Mouse (Mus musculus): ENCODE measurements around the gene Usp22. TPM values are rescaled to one million over a fixed set of nuclear protein-coding genes. Genes with fewer than 3 reads are reported as not detected.
"Not testable (repeated sequence)": the region's sequence is repeated elsewhere in the genome, so short reads cannot be mapped to it uniquely, and the experiment has no call there.

The Usp22 gene
- polyA plus RNA-seq, 1 experiment from 2014 or later, result 28.5 TPM

DNA sequence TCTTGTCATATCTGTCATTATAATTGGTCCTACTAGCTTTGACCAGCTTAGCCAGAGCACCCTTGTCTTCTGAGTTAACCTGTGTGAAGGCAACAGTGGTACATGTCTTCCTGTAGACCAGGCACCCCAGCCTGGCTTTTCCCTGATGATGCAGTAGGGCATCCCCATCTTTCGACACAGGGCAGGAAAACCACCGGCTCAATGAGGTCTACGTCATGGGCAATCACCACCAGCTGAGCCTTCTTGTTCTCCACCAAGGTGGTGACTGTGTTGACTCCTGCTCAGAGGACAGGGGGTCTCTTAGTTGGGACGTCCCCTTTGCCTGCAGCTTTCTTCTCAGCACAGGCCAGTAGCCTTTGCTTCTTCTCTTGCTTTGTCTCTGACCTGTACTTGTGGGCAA is 44.2 kb downstream of the Usp22 start:
- H3K9ac ChIP-seq; H3K9me3 ChIP-seq (replicated peaks); H3K27me3 ChIP-seq (replicated peaks); H3K27ac ChIP-seq; H3K4me2 ChIP-seq; H3K4me1 ChIP-seq; H3K4me3 ChIP-seq; ATAC-seq; H3K36me3 ChIP-seq: not testable (repeated sequence)
- WGBS (ENCODE audit: insufficient replicate concordance), result 69% methylated on average over 4 of the region's 4 CpGs

GRCm38 (mm10) chr11:61129305-61129704 is 45.5 kb downstream of the Usp22 start:
- no peak overlapping the region for H3K4me3 ChIP-seq
- no peak overlapping the region for H3K27ac ChIP-seq
- no peaks in the 10 kb centered on the region for H3K9me3 ChIP-seq (replicated peaks)
- no peaks in the 10 kb centered on the region for H3K36me3 ChIP-seq
- H3K4me2 ChIP-seq, result no peak overlapping the region
- no peak overlapping the region for H3K9ac ChIP-seq
- 17% methylated on average over 10 of the region's 10 CpGs for WGBS (ENCODE audit: insufficient replicate concordance)
- no peaks in the 10 kb centered on the region for H3K4me1 ChIP-seq
- no peak for ATAC-seq
- H3K27me3 ChIP-seq (replicated peaks), result no peaks in the 10 kb centered on the region

GRCm38 (mm10) chr11:61127421-61128055 is 47.3 kb downstream of the Usp22 start:
- Histone ChIP-seq H3K36me3 (no peaks in the 10 kb centered on the region), H3K4me2 (no peak overlapping the region)
- 75% methylated on average over 8 of the region's 8 CpGs for WGBS (ENCODE audit: insufficient replicate concordance)

GRCm38 (mm10) chr11:61126606-61127355 is 48.1 kb downstream of the Usp22 start, which contains the start of gene Tnfrsf13b:
TSS of gene Tnfrsf13b (plus strand) at chr11:61126755.
- no peak within 1 kb of the TSS for H3K4me2 ChIP-seq
- H3K27me3 ChIP-seq (replicated peaks), result no peaks in the 10 kb centered on the region
- no peak within 1 kb of the TSS for H3K9ac ChIP-seq
- no peak within 1 kb of the TSS for H3K4me3 ChIP-seq
- H3K4me1 ChIP-seq, result no peaks in the 10 kb centered on the region
- 79% methylated on average over 23 of the region's 23 CpGs for WGBS (ENCODE audit: insufficient replicate concordance)
- H3K27ac ChIP-seq, result no peak within 1 kb of the TSS
- ATAC-seq, result no peak
- no peaks in the 10 kb centered on the region for H3K9me3 ChIP-seq (replicated peaks)
- no peaks in the 10 kb centered on the region for H3K36me3 ChIP-seq

More at GRCm38 (mm10) chr11:61127421-61128055, 47.3 kb downstream of the Usp22 start:
- no peak overlapping the region for H3K9ac ChIP-seq
- H3K27me3 ChIP-seq (replicated peaks), result no peaks in the 10 kb centered on the region
- ATAC-seq, result no peak
- no peak overlapping the region for H3K4me3 ChIP-seq
- H3K9me3 ChIP-seq (replicated peaks), result no peaks in the 10 kb centered on the region
- no peak overlapping the region for H3K27ac ChIP-seq
- H3K4me1 ChIP-seq, result no peaks in the 10 kb centered on the region

- Histone ChIP-seq H3K27me3 (replicated peaks) (no peaks in the 10 kb centered on the region), H3K9me3 (replicated peaks) (no peaks in the 10 kb centered on the region), H3K9ac (no peak overlapping the region), H3K27ac (no peak overlapping the region), H3K4me3 (no peak overlapping the region), H3K4me1 (no peaks in the 10 kb centered on the region), H3K36me3 (no peaks in the 10 kb centered on the region), H3K4me2 (no peak overlapping the region)
- no peak for ATAC-seq
- 74% methylated on average over 5 of the region's 5 CpGs for WGBS (ENCODE audit: insufficient replicate concordance)
Observed at GRCm38 (mm10) chr11:61125970-61126369, 48.9 kb downstream of the Usp22 start.

DNA sequence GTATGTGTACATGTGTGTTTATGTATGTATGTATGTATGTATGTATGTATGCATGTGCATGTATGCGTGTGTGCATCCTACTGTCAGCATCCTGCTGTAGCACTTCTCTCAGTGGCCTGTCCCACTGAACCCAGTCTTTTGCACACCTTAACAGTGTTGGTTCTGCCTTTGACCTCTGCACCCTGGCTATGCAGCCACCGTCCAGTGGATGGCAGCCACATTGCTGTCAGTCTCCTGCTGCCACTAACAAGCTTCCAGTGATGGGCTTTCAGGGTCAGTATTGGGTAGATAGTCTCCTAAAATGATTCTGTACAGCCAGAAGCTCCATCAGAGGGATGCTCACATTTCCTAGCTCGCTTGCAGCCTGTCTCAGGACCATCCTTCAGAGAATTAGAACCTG is 51.0 kb downstream of the Usp22 start:
- Histone ChIP-seq H3K27me3 (replicated peaks) (no peaks in the 10 kb centered on the region; the same call in 1 of the 2 replicates), H3K4me3 (no peak overlapping the region), H3K4me1 (no peaks in the 10 kb centered on the region), H3K4me2 (no peak overlapping the region), H3K9ac (no peak overlapping the region), H3K27ac (no peak overlapping the region), H3K9me3 (replicated peaks) (no peaks in the 10 kb centered on the region), H3K36me3 (no peaks in the 10 kb centered on the region)
- ATAC-seq, result no peak
- WGBS (ENCODE audit: insufficient replicate concordance), result 66% methylated on average over 3 of the region's 3 CpGs

GRCm38 (mm10) chr11:61122769-61123288 is 52.0 kb downstream of the Usp22 start:
- 67% methylated on average over 8 of the region's 8 CpGs for WGBS (ENCODE audit: insufficient replicate concordance)
- Histone ChIP-seq H3K27me3 (replicated peaks) (peaks cover 5% of the 10 kb centered on the region; the same call in 1 of the 2 replicates), H3K36me3 (no peaks in the 10 kb centered on the region), H3K9ac (no peak overlapping the region), H3K4me2 (no peak overlapping the region), H3K27ac (no peak overlapping the region), H3K4me3 (no peak overlapping the region), H3K4me1 (no peaks in the 10 kb centered on the region), H3K9me3 (replicated peaks) (no peaks in the 10 kb centered on the region)
- no peak for ATAC-seq

DNA sequence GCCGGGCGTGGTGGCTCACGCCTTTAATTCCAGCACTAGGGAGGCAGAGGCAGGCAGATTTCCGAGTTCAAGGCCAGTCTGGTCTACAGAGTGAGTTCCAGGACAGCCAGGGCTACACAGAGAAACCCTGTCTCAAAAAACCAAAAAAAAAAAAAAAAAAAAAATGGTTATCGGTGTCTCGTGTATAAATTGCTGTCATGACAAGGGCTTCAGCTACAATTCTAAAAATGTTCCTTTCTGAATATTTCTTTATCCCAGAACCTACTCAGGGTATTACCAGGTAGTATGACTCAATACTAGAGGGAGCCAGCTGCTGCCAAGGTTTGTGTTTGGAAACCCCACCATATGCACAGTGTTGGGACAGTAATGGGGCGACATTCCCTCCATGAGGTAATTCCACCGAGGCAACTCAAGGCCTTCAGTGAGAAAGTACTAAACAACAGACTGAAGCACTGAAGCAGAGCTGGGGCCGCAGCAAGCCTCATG is 52.5 kb downstream of the Usp22 start:
- ATAC-seq, result no peak
- WGBS (ENCODE audit: insufficient replicate concordance), result 77% methylated on average over 9 of the region's 9 CpGs

GRCm38 (mm10) chr11:61119996-61120583 is 54.8 kb downstream of the Usp22 start:
- Histone ChIP-seq H3K27me3 (replicated peaks) (peaks cover 6% of the 10 kb centered on the region; the same call in 1 of the 2 replicates), H3K4me3 (no peak overlapping the region), H3K4me1 (no peaks in the 10 kb centered on the region), H3K4me2 (no peak overlapping the region), H3K9ac (no peak overlapping the region), H3K36me3 (no peaks in the 10 kb centered on the region), H3K27ac (no peak overlapping the region), H3K9me3 (replicated peaks) (no peaks in the 10 kb centered on the region)
- 67% methylated on average over 3 of the region's 3 CpGs for WGBS (ENCODE audit: insufficient replicate concordance)
- no peak for ATAC-seq

More for the DNA sequence above, 52.5 kb downstream of the Usp22 start:
- H3K9ac ChIP-seq, result no peak overlapping the region
- no peak overlapping the region for H3K4me2 ChIP-seq
- H3K9me3 ChIP-seq (replicated peaks), result no peaks in the 10 kb centered on the region
- peaks cover 6% of the 10 kb centered on the region; the same call in 1 of the 2 replicates for H3K27me3 ChIP-seq (replicated peaks)
- no peak overlapping the region for H3K4me3 ChIP-seq
- H3K4me1 ChIP-seq, result no peaks in the 10 kb centered on the region
- H3K36me3 ChIP-seq, result no peaks in the 10 kb centered on the region
- no peak overlapping the region for H3K27ac ChIP-seq

DNA sequence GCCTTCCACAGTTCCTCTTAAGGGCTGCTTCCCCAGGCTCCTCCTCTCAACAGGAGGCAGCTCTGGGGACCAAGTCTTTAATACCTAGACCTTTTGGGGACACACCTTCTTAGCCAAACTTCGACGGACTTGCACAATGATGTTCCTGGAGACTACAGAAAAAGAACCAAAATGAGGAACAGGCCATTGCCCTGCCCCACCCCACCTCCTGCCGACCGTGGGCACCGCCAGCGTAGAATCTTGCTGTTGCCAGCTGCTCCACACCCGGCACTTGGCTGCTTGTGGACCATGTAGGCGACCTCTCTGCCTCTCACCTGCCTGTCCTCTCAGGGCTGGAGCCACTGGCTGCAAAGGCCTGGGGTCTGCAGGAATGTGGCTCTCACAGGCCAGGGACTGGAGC is 58.6 kb downstream of the Usp22 start:
- Histone ChIP-seq H3K4me3 (no peak overlapping the region), H3K27ac (no peak overlapping the region), H3K4me1 (no peaks in the 10 kb centered on the region), H3K9ac (no peak overlapping the region), H3K9me3 (replicated peaks) (no peaks in the 10 kb centered on the region), H3K4me2 (no peak overlapping the region), H3K27me3 (replicated peaks) (peaks cover 6% of the 10 kb centered on the region; the same call in 1 of the 2 replicates), H3K36me3 (no peaks in the 10 kb centered on the region)
- WGBS (ENCODE audit: insufficient replicate concordance), result 35% methylated on average over 8 of the region's 8 CpGs
- no peak for ATAC-seq

GRCm38 (mm10) chr11:61112323-61112995 is 62.4 kb downstream of the Usp22 start:
- no peaks in the 10 kb centered on the region for H3K9me3 ChIP-seq (replicated peaks)
- no peak for ATAC-seq
- H3K36me3 ChIP-seq, result no peaks in the 10 kb centered on the region
- no peak overlapping the region for H3K9ac ChIP-seq
- 53% methylated on average over 8 of the region's 8 CpGs for whole genome bisulfite sequencing (ENCODE audit: insufficient replicate concordance)
- H3K4me1 ChIP-seq, result no peaks in the 10 kb centered on the region
- H3K27me3 ChIP-seq (replicated peaks), result no peaks in the 10 kb centered on the region
- H3K4me2 ChIP-seq, result no peak overlapping the region
- no peak overlapping the region for H3K4me3 ChIP-seq
- H3K27ac ChIP-seq, result no peak overlapping the region
